Mouse (Mus musculus): ENCODE data around the gene Lrrn4cl. TPM values are rescaled to one million over a fixed set of nuclear protein-coding genes. Genes with fewer than 3 reads are reported as not detected.

Gene Lrrn4cl
- total RNA-seq, 2 experiments from 2014 or later, result 0.88 to 0.91 TPM

DNA sequence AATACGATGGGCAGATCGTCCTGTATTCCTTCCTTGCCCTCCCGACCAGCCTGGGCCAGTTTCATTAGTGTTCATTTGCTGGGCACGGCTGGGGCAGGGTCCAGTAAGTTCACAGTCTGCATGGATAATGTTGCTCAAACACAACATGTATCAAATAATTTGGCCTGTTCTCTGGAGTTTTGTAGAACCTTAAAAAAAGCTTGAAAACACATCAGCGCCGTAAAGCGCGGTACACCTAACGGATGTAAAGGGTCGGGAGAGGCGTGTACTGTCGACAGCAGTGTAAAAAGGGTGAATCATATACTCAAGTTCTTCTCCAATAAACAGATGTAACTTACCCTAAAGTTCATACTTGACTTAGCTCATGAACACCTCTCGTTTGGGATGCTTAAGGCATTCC, 48.0 kb downstream of the Lrrn4cl start:
- DNase-seq (ENCODE audit: low spot score in 2 of 2), result no peak
- intact Hi-C loops (cut with DNase I), result no loop called here

DNA sequence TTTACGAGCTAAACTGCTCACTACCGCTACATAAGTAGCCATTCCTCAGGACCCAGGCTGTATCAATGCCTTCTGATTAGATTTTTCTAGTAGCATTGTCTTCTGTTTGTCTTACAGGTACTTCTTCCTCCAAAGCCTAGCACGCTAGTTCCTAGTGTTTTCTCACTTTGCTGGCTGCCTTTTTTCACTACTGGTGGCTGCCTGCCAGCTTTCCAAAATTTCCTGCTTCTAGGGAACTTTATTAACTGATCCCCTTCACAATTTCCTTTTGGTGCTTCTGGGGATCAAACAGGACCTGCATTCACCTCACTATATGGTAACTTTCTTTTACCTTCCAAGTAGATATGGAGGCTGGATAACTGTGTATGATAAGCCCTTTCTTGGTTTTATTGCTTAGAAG, 48.5 kb downstream of the Lrrn4cl start:
- intact Hi-C loops (cut with DNase I), result no loop called here

DNA sequence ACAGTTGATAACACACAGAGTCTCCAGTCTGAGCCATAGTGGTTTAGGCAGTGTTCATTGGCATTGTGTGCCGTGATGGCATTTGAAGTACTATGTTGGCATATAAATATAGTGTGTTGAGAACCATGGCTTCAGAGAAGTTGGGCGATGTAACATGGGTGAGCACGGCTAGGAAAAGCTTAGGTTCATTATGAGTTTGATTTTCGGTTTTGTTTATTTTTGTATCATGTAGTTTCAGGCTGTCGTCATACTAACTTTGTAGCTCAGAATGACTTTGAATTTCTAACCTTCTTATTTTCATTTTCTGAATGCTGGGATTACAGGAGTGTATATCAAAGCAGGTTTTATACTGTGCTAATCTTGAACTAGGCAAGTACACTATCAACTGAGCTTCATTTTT, 52.8 kb downstream of the Lrrn4cl start:
- intact Hi-C loops (cut with DNase I), result no loop called here
- DNase-seq (ENCODE audit: low spot score in 2 of 2), result no peak

More for the DNA sequence above, 48.5 kb downstream of the Lrrn4cl start:
- no peak for DNase-seq (ENCODE audit: low spot score in 2 of 2)

Small RNA genes within 50 kb of the gene (microRNA-seq; reads per million reads assigned to microRNA genes)
- gene Mir5136, result 0 reads per million in 2 experiments

Other genes with a start within 250 kb of the Lrrn4cl start
- gene Slc22a6, start 232.7 kb upstream of the Lrrn4cl start, total RNA-seq (2021), result 1 to 10 TPM; 4.8 to 5.7 TPM
- gene Chrm1, start 187.0 kb upstream of the Lrrn4cl start, total RNA-seq (2021), result 100 to 1,000 TPM; 148 to 165 TPM
- 100 to 1,000 TPM; 182 to 189 TPM for gene Slc3a2, start 127.4 kb upstream of the Lrrn4cl start, total RNA-seq (2021)
- gene Wdr74, start 114.9 kb upstream of the Lrrn4cl start, total RNA-seq (2021), result 10 to 100 TPM; 42.3 to 43.9 TPM
- not detected for gene 1700092M07Rik, start 110.0 kb upstream of the Lrrn4cl start, total RNA-seq (2021)
- gene Stx5a, start 109.4 kb upstream of the Lrrn4cl start, total RNA-seq (2021), result 10 to 100 TPM; 63.6 to 64.6 TPM
- gene Nxf1, start 93.7 kb upstream of the Lrrn4cl start, total RNA-seq (2021), result 10 to 100 TPM; 61.9 to 73.6 TPM
- gene Tmem223, start 79.8 kb upstream of the Lrrn4cl start, total RNA-seq (2021), result 10 to 100 TPM; 80.1 to 91.9 TPM
- 10 to 100 TPM in 1 of 2 experiments, 1 to 10 TPM in 1; 8.9 to 10.9 TPM for gene Tmem179b, start 76.3 kb upstream of the Lrrn4cl start, total RNA-seq (2021)
- 10 to 100 TPM; 11.9 to 13.4 TPM for gene Taf6l, start 64.4 kb upstream of the Lrrn4cl start, total RNA-seq (2021)
- 100 to 1,000 TPM; 108 to 110 TPM for gene Polr2g, start 52.2 kb upstream of the Lrrn4cl start, total RNA-seq (2021)
- 1 to 10 TPM; 4.2 to 5.1 TPM for gene Zbtb3, start 48.2 kb upstream of the Lrrn4cl start, total RNA-seq (2021)
- gene Ttc9c, start 31.4 kb upstream of the Lrrn4cl start, total RNA-seq (2021), result 10 to 100 TPM; 28.2 to 30.5 TPM
- 10 to 100 TPM; 92.3 to 95.8 TPM for gene Hnrnpul2, start 30.8 kb upstream of the Lrrn4cl start, total RNA-seq (2021)
- gene AC129217.1, start 21.0 kb upstream of the Lrrn4cl start, total RNA-seq (2021), result not detected
- 100 to 1,000 TPM; 111 to 117 TPM for gene Bscl2, start 13.3 kb upstream of the Lrrn4cl start, total RNA-seq (2021)
- gene Gng3, start 11.6 kb upstream of the Lrrn4cl start, total RNA-seq (2021), result 100 to 1,000 TPM; 268 to 295 TPM
- gene Ubxn1, start 20.7 kb downstream of the Lrrn4cl start, total RNA-seq (2021), result 10 to 100 TPM; 91.5 to 93.8 TPM
- 10 to 100 TPM; 30.6 to 36.9 TPM for gene Uqcc3, start 30.2 kb downstream of the Lrrn4cl start, total RNA-seq (2021)
- gene Lbhd1, start 33.0 kb downstream of the Lrrn4cl start, total RNA-seq (2021), result 1 to 10 TPM; 4.0 to 4.3 TPM
- not detected for gene Gm49403, start 33.2 kb downstream of the Lrrn4cl start, total RNA-seq (2021)
- 10 to 100 TPM; 15.9 to 22.2 TPM for gene 1810009A15Rik, start 38.1 kb downstream of the Lrrn4cl start, total RNA-seq (2021)
- gene Gm49416, start 38.2 kb downstream of the Lrrn4cl start, total RNA-seq (2021), result 1 to 10 TPM; 2.4 to 4.3 TPM
- 10 to 100 TPM; 23.0 to 23.4 TPM for gene Ints5, start 42.2 kb downstream of the Lrrn4cl start, total RNA-seq (2021)
- gene Ganab, start 47.3 kb downstream of the Lrrn4cl start, total RNA-seq (2021), result 100 to 1,000 TPM in 1 of 2 experiments, 10 to 100 TPM in 1; 97.6 to 104 TPM
- 100 to 1,000 TPM; 134 to 142 TPM for gene B3gat3, start 69.6 kb downstream of the Lrrn4cl start, total RNA-seq (2021)
- 1 to 10 TPM; 3.5 to 4.0 TPM for gene Rom1, start 78.6 kb downstream of the Lrrn4cl start, total RNA-seq (2021)
- 1 to 10 TPM; 7.4 to 9.0 TPM for gene Eml3, start 78.8 kb downstream of the Lrrn4cl start, total RNA-seq (2021)
- gene Mta2, start 91.1 kb downstream of the Lrrn4cl start, total RNA-seq (2021), result 10 to 100 TPM; 48.6 to 50.3 TPM
- gene Tut1, start 103.1 kb downstream of the Lrrn4cl start, total RNA-seq (2021), result 10 to 100 TPM; 16.7 to 16.8 TPM
- gene Eef1g, start 116.3 kb downstream of the Lrrn4cl start, total RNA-seq (2021), result 100 to 1,000 TPM; 188 to 198 TPM
- gene Ahnak, start 138.5 kb downstream of the Lrrn4cl start, total RNA-seq (2021), result 10 to 100 TPM; 15.7 to 23.9 TPM
- gene Scgb1a1, start 237.2 kb downstream of the Lrrn4cl start, total RNA-seq (2021), result not detected